Mouse (Mus musculus) urinary bladder, postnatal 25 days (tissue): ENCODE measurements at regions not wholly inside any gene's neighbourhood (a gene's known extent, or its start where the extent isn't known, plus 50 kb on each side); places are given as distances from the start of the nearest gene placed in this dataset.
A peak's percentile ranks its signal among the peaks of the same experiment; 100 is the strongest.

ENCODE experiments used
- DNase-seq: peaks from one replicate; pipeline ENCODE4 v3.0.0; 2022; ENCODE audit warnings: low spot score

- no peak for DNase-seq
Measured at GRCm38 (mm10) chr5:50570701-50571100, 511.9 kb upstream of the Adgra3 start.

GRCm38 (mm10) chr5:50551125-50551524, 492.3 kb upstream of the Adgra3 start:
- no peak for DNase-seq

GRCm38 (mm10) chr5:50512539-50512938, 453.7 kb upstream of the Adgra3 start:
- DNase-seq: no peak

- DNase-seq: no peak
Measured at GRCm38 (mm10) chr5:50509696-50510421, 451.1 kb upstream of the Adgra3 start.

- no peak for DNase-seq
Measured at GRCm38 (mm10) chr5:50490223-50490622, 431.4 kb upstream of the Adgra3 start.

GRCm38 (mm10) chr5:50476985-50477384, 418.2 kb upstream of the Adgra3 start:
- DNase-seq: peak; percentile 49

GRCm38 (mm10) chr5:50461491-50461890, 402.7 kb upstream of the Adgra3 start:
- DNase-seq: no peak

- no peak for DNase-seq
Measured at GRCm38 (mm10) chr5:50457621-50458020, 398.8 kb upstream of the Adgra3 start.

- no peak for DNase-seq
Measured at GRCm38 (mm10) chr5:50454387-50454786, 395.6 kb upstream of the Adgra3 start.

GRCm38 (mm10) chr5:50406923-50407322, 348.1 kb upstream of the Adgra3 start:
- DNase-seq: no peak

GRCm38 (mm10) chr5:50406520-50406919, 347.7 kb upstream of the Adgra3 start:
- no peak for DNase-seq
